Mouse (Mus musculus): ENCODE measurements at regions not wholly inside any gene's neighbourhood (a gene's known extent, or its start where the extent isn't known, plus 50 kb on each side); places are given as distances from the start of the nearest gene placed in this dataset.

DNA sequence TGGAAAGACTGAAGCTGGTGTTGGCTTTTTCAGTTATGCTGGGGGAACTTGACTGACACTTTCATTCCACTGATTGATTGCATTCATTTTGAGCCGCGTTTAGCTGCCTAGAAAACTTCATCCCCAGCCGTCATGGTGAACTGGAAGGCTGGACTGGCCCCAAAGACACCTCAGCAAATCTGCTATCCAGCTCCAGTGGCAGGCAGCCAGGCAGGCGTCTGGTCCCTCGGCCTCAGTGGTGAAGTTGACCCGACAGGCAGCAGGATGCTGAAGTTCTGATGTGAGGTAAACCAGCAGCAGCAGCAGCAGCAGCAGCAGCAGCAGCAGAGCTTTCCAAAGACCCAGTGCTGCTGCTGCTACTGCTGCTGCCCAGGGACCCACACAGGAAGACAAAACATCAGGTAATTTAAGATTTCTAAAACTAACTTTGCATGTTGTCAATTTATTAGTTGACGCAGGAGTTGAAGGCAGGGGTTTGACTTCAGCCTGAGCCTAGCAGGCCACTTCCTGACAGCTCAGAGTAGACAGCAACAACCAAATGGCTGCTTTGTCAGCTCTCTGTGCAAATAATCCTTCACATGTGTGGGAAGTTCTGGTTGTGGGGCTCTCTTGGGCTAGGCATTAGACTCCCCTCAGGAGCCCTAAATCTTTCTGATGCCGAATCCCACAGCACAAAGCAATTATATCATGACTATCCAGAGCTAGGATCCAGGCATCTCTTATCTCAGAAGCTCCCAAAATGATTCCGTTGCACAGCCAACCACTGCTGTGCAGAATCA is 200.4 kb upstream of the Nhs start:
- TF ChIP-seq CTCF (conservative IDR thresholded peaks at IDR 0.05; ENCODE audit: insufficient read depth, insufficient read length, low read depth, low read length) (no peak), POLR2A (IDR thresholded peaks at IDR 0.05; ENCODE audit: low read depth, low read length) (no peak)
